Mouse (Mus musculus) stomach, postnatal 0 days (tissue): ENCODE data around the gene Cabs1. TPM values are rescaled to one million over a fixed set of nuclear protein-coding genes. Genes with fewer than 3 reads are reported as not detected.

Experiments used
- ATAC-seq: fragments of 200-750 bp; cut with Nextera tagmentation; 2 replicates; pipeline ENCODE4 v1.8.0; 2017; ENCODE audit not compliant: low FRiP score, low TSS enrichment
- DNase-seq: peaks from one replicate; pipeline ENCODE4 v3.0.0-alpha.2; 2016; ENCODE audit warnings: low spot score
- H3K27ac ChIP-seq: fragments of 300-500 bp; sonication (generic); replicated peaks from 2 replicates; pipeline ENCODE4 v1.5.1; 2014; ENCODE audit warnings: mild to moderate bottlenecking, control low read depth
- H3K27me3 ChIP-seq: fragments of 300-500 bp; sonication (generic); 2 replicates; pipeline ENCODE4 v1.6.1; 2014; ENCODE audit warnings: low read length; ENCODE audit not compliant: control insufficient read depth, insufficient read depth
- H3K36me3 ChIP-seq: fragments of 300-500 bp; sonication (generic); 2 replicates; pipeline ENCODE4 v1.6.1; 2014; ENCODE audit warnings: low read length, mixed read lengths; ENCODE audit not compliant: control insufficient read depth, insufficient read depth
- H3K4me1 ChIP-seq: fragments of 300-500 bp; sonication (generic); replicated peaks from 2 replicates; pipeline ENCODE4 v1.6.1; 2014; ENCODE audit warnings: antibody characterized with exemption; ENCODE audit not compliant: control insufficient read depth, insufficient read depth
- H3K4me2 ChIP-seq: fragments of 300-500 bp; sonication (generic); replicated peaks from 2 replicates; pipeline ENCODE4 v1.6.1; 2014; ENCODE audit warnings: low read depth, mild to moderate bottlenecking, control low read depth, moderate library complexity
- H3K4me3 ChIP-seq: fragments of 300-500 bp; sonication (generic); 2 replicates; pipeline ENCODE4 v1.5.1; 2014; ENCODE audit warnings: low read depth, low read length, control low read depth
- H3K9ac ChIP-seq: fragments of 300-500 bp; sonication (generic); 2 replicates; pipeline ENCODE4 v1.6.1; 2014; ENCODE audit warnings: mild to moderate bottlenecking, low read length, control low read depth, mixed read lengths
- H3K9me3 ChIP-seq: fragments of 300-500 bp; sonication (generic); 2 replicates; pipeline ENCODE4 v1.6.1; 2016; ENCODE audit warnings: low read length; ENCODE audit not compliant: control insufficient read depth
- CTCF ChIP-seq: IDR thresholded peaks from 2 replicates; pipeline ENCODE4 v1.5.1; 2016; ENCODE audit warnings: antibody characterized with exemption, low read depth, mild to moderate bottlenecking, moderate library complexity
- EP300 ChIP-seq: optimal IDR thresholded peaks from 2 replicates; pipeline ENCODE3; 2016; ENCODE audit warnings: antibody characterized with exemption
- WGBS: fragments of 180-500 bp; shearing (Covaris S2); extraction: QIAGEN DNeasy Blood & Tissue Kit; methylation state at CpG from one replicate; pipeline ENCODE4 v1.1.7; 2014; 5-methylcytosine and 5-hydroxymethylcytosine counted together
- polyA plus RNA-seq: library from polyadenylated mRNA; unstranded; fragments of >200 nt; fragmentation: Nextera tagmentation; extraction: Ambion mirVana; gene quantifications from 2 replicates; pipeline ENCODE4 v1.2.1, GENCODE M21; 2015

The Cabs1 gene
- polyA plus RNA-seq, 1 experiment from 2014 or later = not detected

- TF ChIP-seq CTCF (no peak), EP300 (no peak)
- no peaks in the 10 kb centered on the region for H3K9me3 ChIP-seq
- no peaks in the 10 kb centered on the region for H3K36me3 ChIP-seq
- no peaks in the 10 kb centered on the region for H3K4me1 ChIP-seq
- H3K9ac ChIP-seq = no peak overlapping the region
- ATAC-seq = no peak
- H3K27ac ChIP-seq = no peak overlapping the region
- H3K4me3 ChIP-seq = no peak overlapping the region
- H3K4me2 ChIP-seq = no peak overlapping the region
- DNase-seq = no peak
- H3K27me3 ChIP-seq = no peaks in the 10 kb centered on the region
- 52% methylated on average over 3 of the region's 3 CpGs for WGBS
These were observed 3.4 kb downstream of the Cabs1 start for GRCm38 (mm10) chr5:87982468-87983214.

DNA sequence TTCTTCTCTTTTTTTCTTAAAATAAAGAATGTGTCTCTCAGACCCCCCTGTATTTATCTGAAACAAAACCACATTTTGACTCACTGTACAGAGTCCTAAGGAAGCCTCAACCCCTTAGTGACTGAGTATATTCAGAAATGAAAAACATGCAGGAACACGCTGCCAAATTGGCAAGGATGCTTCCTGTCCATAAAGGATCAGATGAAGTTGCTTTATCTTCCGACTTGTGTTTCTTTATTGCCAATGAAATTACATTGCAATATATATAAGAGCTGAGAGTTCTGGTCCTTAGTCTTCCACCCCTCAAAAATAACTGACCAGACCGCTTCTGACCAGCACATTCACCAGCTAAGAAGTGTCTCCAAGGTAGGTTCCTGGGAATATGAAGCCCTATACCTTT is 23.0 kb downstream of the Cabs1 start, which contains the start of gene Smr3a:
TSS of gene Smr3a (plus strand) at position 301 of the 400 bp plus-strand sequence.
- no peak within 1 kb of the TSS for H3K9ac ChIP-seq
- whole genome bisulfite sequencing = 78% methylated on average over 3 of the region's 3 CpGs
- no peaks in the 10 kb centered on the region for H3K27me3 ChIP-seq
- ATAC-seq = no peak
- H3K4me2 ChIP-seq = no peak within 1 kb of the TSS
- H3K4me1 ChIP-seq = no peaks in the 10 kb centered on the region
- no peak within 1 kb of the TSS for H3K27ac ChIP-seq
- no peaks in the 10 kb centered on the region for H3K36me3 ChIP-seq
- H3K9me3 ChIP-seq = no peaks in the 10 kb centered on the region
- no peak for DNase-seq
- TF ChIP-seq CTCF = no peak
- no peak for TF ChIP-seq EP300
- no peak within 1 kb of the TSS for H3K4me3 ChIP-seq

DNA sequence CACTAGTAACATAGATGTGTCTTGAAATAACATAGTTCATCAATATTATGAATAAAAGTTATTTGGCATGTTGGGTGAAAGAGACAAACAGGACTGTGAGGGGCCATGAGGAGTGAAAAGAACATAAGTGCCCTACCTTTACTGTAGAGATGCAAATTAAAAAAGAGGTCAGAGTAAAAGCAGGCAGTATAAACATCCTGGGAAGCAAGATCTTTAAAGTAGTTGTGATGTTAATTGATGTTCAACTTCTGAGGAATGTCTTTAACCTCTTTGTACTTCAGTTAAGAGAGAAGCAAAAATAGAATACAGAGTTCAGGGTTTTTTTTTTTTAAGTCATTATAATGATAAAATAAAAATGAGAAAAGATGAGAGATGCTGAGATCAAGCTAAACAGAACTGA is 26.0 kb downstream of the Cabs1 start:
- no peak for ATAC-seq
- H3K4me1 ChIP-seq = no peaks in the 10 kb centered on the region
- H3K36me3 ChIP-seq = no peaks in the 10 kb centered on the region
- H3K4me3 ChIP-seq = no peak overlapping the region
- DNase-seq = no peak
- no peaks in the 10 kb centered on the region for H3K9me3 ChIP-seq
- TF ChIP-seq EP300 (no peak), CTCF (no peak)
- H3K4me2 ChIP-seq = no peak overlapping the region
- H3K9ac ChIP-seq = no peak overlapping the region
- no peak overlapping the region for H3K27ac ChIP-seq
- H3K27me3 ChIP-seq = no peaks in the 10 kb centered on the region

Other genes with a start within 250 kb of the Cabs1 start
- 2.2 and 4.1 TPM in 2 replicates for gene Csn1s2a, start 204.9 kb upstream of the Cabs1 start, polyA plus RNA-seq
- gene Csn1s2b, start 171.4 kb upstream of the Cabs1 start, polyA plus RNA-seq = 0.17 and 0.23 TPM in 2 replicates
- gene Prr27, start 153.8 kb upstream of the Cabs1 start, polyA plus RNA-seq = not detected in 2 replicates
- gene Odam, start 94.4 kb upstream of the Cabs1 start, polyA plus RNA-seq = not detected in 2 replicates
- gene Csn3, start 53.9 kb upstream of the Cabs1 start, polyA plus RNA-seq = 1.1 and 2.4 TPM in 2 replicates
- gene 2310003L06Rik, start 10.0 kb upstream of the Cabs1 start, polyA plus RNA-seq = not detected in 2 replicates
- gene Gm28434, start 9.9 kb upstream of the Cabs1 start, polyA plus RNA-seq = not detected in 2 replicates
- not detected in 2 replicates for gene Smr3a, start 23.1 kb downstream of the Cabs1 start, polyA plus RNA-seq
- not detected in 2 replicates for gene Smr2, start 107.1 kb downstream of the Cabs1 start, polyA plus RNA-seq
- gene Gm11116, start 132.1 kb downstream of the Cabs1 start, polyA plus RNA-seq = not detected in 2 replicates
- not detected in 2 replicates for gene Gm11115, start 174.7 kb downstream of the Cabs1 start, polyA plus RNA-seq